Mouse (Mus musculus) left cerebral cortex, postnatal 25 days (tissue): Measurements from ENCODE around the gene Pcbp1. TPM values are rescaled to one million over a fixed set of nuclear protein-coding genes. Genes with fewer than 3 reads are reported as not detected.
A peak's percentile ranks its signal among the peaks of the same experiment; 100 is the strongest.
"Not testable (repeated sequence)": the region's sequence is repeated elsewhere in the genome, so short reads cannot be mapped to it uniquely, and the experiment has no call there.

Experiments used
- DNase-seq, 2 experiments: peaks; one replicate each; pipeline ENCODE4 v3.0.0; 2022; ENCODE audit warnings: low spot score in 2 of 2, mixed read lengths in 1 of 2
- intact Hi-C: fragments of 180-260 bp; cut with DNase I; formaldehyde crosslinking; loops from one replicate; pipeline ENCODE4 v1.15.1; 2025
- total RNA-seq, 2 experiments: library from RNA; stranded (reverse); gene quantifications; 2 replicates each; pipeline ENCODE4 v1.2.3; 2021

Gene Pcbp1
- total RNA-seq, 2 experiments from 2014 or later, result 183 to 189 TPM

- intact Hi-C loops, result no loop called here
- DNase-seq, result no peak
Measured at GRCm38 (mm10) chr6:86497071-86497815, 28.9 kb downstream of the Pcbp1 start.

- intact Hi-C loops, result no loop called here
- DNase-seq, result no peak
Measured at GRCm38 (mm10) chr6:86496585-86496984, 29.5 kb downstream of the Pcbp1 start.

- DNase-seq, result no peak
- intact Hi-C loops, result no loop called here
Measured at GRCm38 (mm10) chr6:86496127-86496526, 30.0 kb downstream of the Pcbp1 start.

GRCm38 (mm10) chr6:86495661-86496060, 30.5 kb downstream of the Pcbp1 start:
- intact Hi-C loops, result no loop called here
- DNase-seq, result no peak

GRCm38 (mm10) chr6:86494767-86495166, 31.4 kb downstream of the Pcbp1 start:
- intact Hi-C loops, result no loop called here

GRCm38 (mm10) chr6:86493469-86494263, 32.5 kb downstream of the Pcbp1 start:
- DNase-seq, result no peak

More at GRCm38 (mm10) chr6:86494767-86495166, 31.4 kb downstream of the Pcbp1 start:
- no peak for DNase-seq

GRCm38 (mm10) chr6:86490413-86490812, 35.7 kb downstream of the Pcbp1 start:
- intact Hi-C loops, DNase-seq: not testable (repeated sequence)

More at GRCm38 (mm10) chr6:86493469-86494263, 32.5 kb downstream of the Pcbp1 start:
- intact Hi-C loops, result no loop called here

GRCm38 (mm10) chr6:86489945-86490344, 36.2 kb downstream of the Pcbp1 start:
- intact Hi-C loops, result no loop called here

GRCm38 (mm10) chr6:86488149-86488485, 38.0 kb downstream of the Pcbp1 start:
- DNase-seq, result no peak
- intact Hi-C loops, result no loop called here

More at GRCm38 (mm10) chr6:86489945-86490344, 36.2 kb downstream of the Pcbp1 start:
- no peak for DNase-seq

- intact Hi-C loops, result no loop called here
- DNase-seq, result peak; percentile 66 to 77
Measured at GRCm38 (mm10) chr6:86487358-86488148, 38.6 kb downstream of the Pcbp1 start.

GRCm38 (mm10) chr6:86485943-86486640, 40.0 kb downstream of the Pcbp1 start:
- no peak for DNase-seq
- intact Hi-C loops, result no loop called here

- intact Hi-C loops, result no loop called here
- no peak for DNase-seq
Measured at GRCm38 (mm10) chr6:86481871-86482270, 44.2 kb downstream of the Pcbp1 start.

GRCm38 (mm10) chr6:86480189-86480831, 45.8 kb downstream of the Pcbp1 start:
- intact Hi-C loops, result no loop called here
- peak in 1 of 2 experiments; percentile 34 for DNase-seq

- intact Hi-C loops, result no loop called here
- no peak for DNase-seq
Measured at GRCm38 (mm10) chr6:86479816-86480188, 46.3 kb downstream of the Pcbp1 start.

- intact Hi-C loops, result no loop called here
- no peak for DNase-seq
Measured at GRCm38 (mm10) chr6:86479311-86479710, 46.8 kb downstream of the Pcbp1 start.

- DNase-seq, result peak in 1 of 2 experiments; percentile 27
- intact Hi-C loops, result no loop called here
Measured at GRCm38 (mm10) chr6:86476931-86477330, 49.2 kb downstream of the Pcbp1 start.

GRCm38 (mm10) chr6:86475462-86476167, 50.5 kb downstream of the Pcbp1 start:
- DNase-seq, result no peak
- intact Hi-C loops, result no loop called here

- DNase-seq, result no peak
- intact Hi-C loops, result no loop called here
Measured at GRCm38 (mm10) chr6:86474646-86475181, 51.4 kb downstream of the Pcbp1 start.
